Mouse (Mus musculus): Measurements from ENCODE around the gene Rilp.

The Rilp gene

GRCm38 (mm10) chr11:75536255-75537024, 26.5 kb downstream of the Rilp start:
- TF ChIP-seq GATA4 (IDR thresholded peaks at IDR 0.05; ENCODE audit: insufficient replicate concordance, low read length), result no peak

- TF ChIP-seq GATA4 (IDR thresholded peaks at IDR 0.05; ENCODE audit: insufficient replicate concordance, low read length), result no peak
Observed at GRCm38 (mm10) chr11:75537025-75537414, 27.1 kb downstream of the Rilp start.

- TF ChIP-seq GATA4 (IDR thresholded peaks at IDR 0.05; ENCODE audit: insufficient replicate concordance, low read length), result no peak
Observed at GRCm38 (mm10) chr11:75537491-75538183, 27.7 kb downstream of the Rilp start.

GRCm38 (mm10) chr11:75538184-75538969, 28.5 kb downstream of the Rilp start:
- no peak for TF ChIP-seq GATA4 (IDR thresholded peaks at IDR 0.05; ENCODE audit: insufficient replicate concordance, low read length)

GRCm38 (mm10) chr11:75538970-75539299, 29.0 kb downstream of the Rilp start:
- no peak for TF ChIP-seq GATA4 (IDR thresholded peaks at IDR 0.05; ENCODE audit: insufficient replicate concordance, low read length)

GRCm38 (mm10) chr11:75540209-75540608, 30.3 kb downstream of the Rilp start:
- TF ChIP-seq GATA4 (IDR thresholded peaks at IDR 0.05; ENCODE audit: insufficient replicate concordance, low read length), result no peak

- TF ChIP-seq GATA4 (IDR thresholded peaks at IDR 0.05; ENCODE audit: insufficient replicate concordance, low read length), result peak; percentile 72; the same call in 1 of the 2 replicates
Observed at GRCm38 (mm10) chr11:75540710-75541581, 31.1 kb downstream of the Rilp start.

GRCm38 (mm10) chr11:75544713-75545112, 34.8 kb downstream of the Rilp start:
- TF ChIP-seq GATA4 (IDR thresholded peaks at IDR 0.05; ENCODE audit: insufficient replicate concordance, low read length), result no peak

GRCm38 (mm10) chr11:75546057-75546456, 36.2 kb downstream of the Rilp start:
- TF ChIP-seq GATA4 (IDR thresholded peaks at IDR 0.05; ENCODE audit: insufficient replicate concordance, low read length), result no peak

- no peak for TF ChIP-seq GATA4 (IDR thresholded peaks at IDR 0.05; ENCODE audit: insufficient replicate concordance, low read length)
Observed at GRCm38 (mm10) chr11:75549658-75550111, 39.8 kb downstream of the Rilp start.

GRCm38 (mm10) chr11:75550200-75550946, 40.5 kb downstream of the Rilp start:
- TF ChIP-seq GATA4 (IDR thresholded peaks at IDR 0.05; ENCODE audit: insufficient replicate concordance, low read length), result no peak

GRCm38 (mm10) chr11:75551321-75551720, 41.4 kb downstream of the Rilp start:
- no peak for TF ChIP-seq GATA4 (IDR thresholded peaks at IDR 0.05; ENCODE audit: insufficient replicate concordance, low read length)

- TF ChIP-seq GATA4 (IDR thresholded peaks at IDR 0.05; ENCODE audit: insufficient replicate concordance, low read length), result no peak
Observed at GRCm38 (mm10) chr11:75551961-75552441, 42.1 kb downstream of the Rilp start.
